Mouse (Mus musculus) CH12.LX (cell line): ENCODE measurements around the gene Ehd1.

Experiments
- CTCF ChIP-seq, 2 experiments: IDR thresholded peaks in 1 of 2; conservative IDR thresholded peaks in 1 of 2; 2 replicates each; pipeline ENCODE4 v1.5.1; 2011 to 2012; ENCODE audit warnings: low read depth in 2 of 2, low read length in 2 of 2, improper control_type of control experiment in 1 of 2, inconsistent platforms in 1 of 2, mild to moderate bottlenecking in 1 of 2, moderate library complexity in 1 of 2
- EP300 ChIP-seq: IDR thresholded peaks from 2 replicates; pipeline ENCODE4 v1.6.1; 2011; ENCODE audit warnings: low read length, improper control_type of control experiment
- HCFC1 ChIP-seq: IDR thresholded peaks from 2 replicates; pipeline ENCODE4 v1.6.1; 2012; ENCODE audit warnings: low read depth, mild to moderate bottlenecking, inconsistent platforms, low read length, improper control_type of control experiment
- NRF1 ChIP-seq: IDR thresholded peaks from 2 replicates; pipeline ENCODE4 v1.6.1; 2014; ENCODE audit warnings: low read depth, mild to moderate bottlenecking, inconsistent platforms, low read length, improper control_type of control experiment, moderate library complexity
- POLR2A ChIP-seq: IDR thresholded peaks from 2 replicates; pipeline ENCODE4 v1.6.1; 2011; ENCODE audit warnings: low read depth, mild to moderate bottlenecking, improper control_type of control experiment, low read length
- RAD21 ChIP-seq: IDR thresholded peaks from 2 replicates; pipeline ENCODE4 v1.6.1; 2011; ENCODE audit warnings: low read depth, mild to moderate bottlenecking, low read length, improper control_type of control experiment, moderate library complexity
- SIN3A ChIP-seq: IDR thresholded peaks from 2 replicates; pipeline ENCODE4 v1.6.1; 2012; ENCODE audit warnings: low read length, improper control_type of control experiment, inconsistent platforms
- TBP ChIP-seq: conservative IDR thresholded peaks from 2 replicates; pipeline ENCODE4 v1.6.1; 2011; ENCODE audit warnings: low read depth, low read length, improper control_type of control experiment
- TCF12 ChIP-seq: IDR thresholded peaks from 2 replicates; pipeline ENCODE4 v1.6.1; 2014; ENCODE audit warnings: low read depth, mild to moderate bottlenecking, inconsistent platforms, low read length, improper control_type of control experiment
- ZNF384 ChIP-seq: IDR thresholded peaks from 2 replicates; pipeline ENCODE4 v1.6.1; 2012; ENCODE audit warnings: low read depth, low read length, improper control_type of control experiment, inconsistent platforms

GRCm38 (mm10) chr19:6306586-6306985 is 30.1 kb downstream of the Ehd1 start:
- TF ChIP-seq POLR2A (no peak), TBP (no peak), CTCF (conservative IDR thresholded peaks at IDR 0.05 in 1 of 2, IDR thresholded peaks at IDR 0.05 in 1 of 2; ENCODE audit: low read depth in 2 of 2, low read length in 2 of 2) (peak; percentile 5 to 70; a peak in 2 of 4 replicates), EP300 (no peak), NRF1 (no peak), TCF12 (no peak), HCFC1 (no peak), RAD21 (peak; percentile 27), SIN3A (no peak), ZNF384 (no peak)
